Mouse (Mus musculus) liver, postnatal 0 days (tissue): ENCODE measurements around the gene Dnajc7. TPM values are rescaled to one million over a fixed set of nuclear protein-coding genes. Genes with fewer than 3 reads are reported as not detected.

Source experiments
- ATAC-seq: fragments of 200-750 bp; cut with Nextera tagmentation; 2 replicates; pipeline ENCODE4 v1.8.0; 2017; ENCODE audit warnings: mild to moderate bottlenecking, moderate library complexity
- DNase-seq: peaks from one replicate; pipeline ENCODE4 v3.0.0-alpha.2; 2016
- H3K27ac ChIP-seq: fragments of 300-500 bp; sonication (generic); 2 replicates; pipeline ENCODE4 v1.5.1; 2014; ENCODE audit warnings: antibody characterized with exemption, moderate library complexity, mild to moderate bottlenecking, low read depth
- H3K27me3 ChIP-seq: fragments of 300-500 bp; sonication (generic); 2 replicates; pipeline ENCODE4 v1.6.1; 2014; ENCODE audit warnings: low read length, control low read depth, mixed read lengths; ENCODE audit not compliant: insufficient read depth
- H3K36me3 ChIP-seq: fragments of 300-500 bp; sonication (generic); replicated peaks from 2 replicates; pipeline ENCODE4 v1.6.1; 2014; ENCODE audit warnings: mild to moderate bottlenecking, control low read depth, low read length, moderate library complexity, mixed read lengths; ENCODE audit not compliant: insufficient read depth
- H3K4me1 ChIP-seq: fragments of 300-500 bp; sonication (generic); 2 replicates; pipeline ENCODE4 v1.6.1; 2014; ENCODE audit warnings: antibody characterized with exemption, mild to moderate bottlenecking, control low read depth; ENCODE audit not compliant: insufficient read depth
- H3K4me2 ChIP-seq: fragments of 300-500 bp; sonication (generic); 2 replicates; pipeline ENCODE4 v1.6.1; 2014; ENCODE audit warnings: low read depth, mild to moderate bottlenecking, low read length, moderate library complexity, mixed read lengths
- H3K4me3 ChIP-seq: fragments of 300-500 bp; sonication (generic); 2 replicates; pipeline ENCODE4 v1.5.1; 2014; ENCODE audit warnings: low read depth, low read length
- H3K9ac ChIP-seq: fragments of 300-500 bp; sonication (generic); replicated peaks from 2 replicates; pipeline ENCODE4 v1.6.1; 2014; ENCODE audit warnings: mild to moderate bottlenecking, moderate library complexity
- H3K9me3 ChIP-seq: fragments of 300-500 bp; sonication (generic); 2 replicates; pipeline ENCODE4 v1.6.1; 2016; ENCODE audit warnings: mild to moderate bottlenecking, control low read depth, low read length, mixed read lengths
- CTCF ChIP-seq: sonication (generic); IDR thresholded peaks from 2 replicates; pipeline ENCODE4 v1.5.1; 2016; ENCODE audit warnings: antibody characterized with exemption, low read depth
- EP300 ChIP-seq: IDR thresholded peaks from 2 replicates; pipeline ENCODE4 v1.6.1; 2016; ENCODE audit warnings: antibody characterized with exemption, low read depth, mild to moderate bottlenecking
- WGBS: fragments of 180-500 bp; shearing (Covaris S2); extraction: QIAGEN DNeasy Blood & Tissue Kit; methylation state at CpG from one replicate; pipeline ENCODE4 v1.1.7; 2014; ENCODE audit not compliant: insufficient replicate concordance; 5-methylcytosine and 5-hydroxymethylcytosine counted together
- polyA plus RNA-seq: library from polyadenylated mRNA; unstranded; fragments of >200 nt; fragmentation: Nextera tagmentation; extraction: Ambion mirVana; gene quantifications from 2 replicates; pipeline ENCODE4 v1.2.1, GENCODE M21; 2015

Dnajc7 gene
- polyA plus RNA-seq, 1 experiment from 2014 or later: 49.1 TPM

DNA sequence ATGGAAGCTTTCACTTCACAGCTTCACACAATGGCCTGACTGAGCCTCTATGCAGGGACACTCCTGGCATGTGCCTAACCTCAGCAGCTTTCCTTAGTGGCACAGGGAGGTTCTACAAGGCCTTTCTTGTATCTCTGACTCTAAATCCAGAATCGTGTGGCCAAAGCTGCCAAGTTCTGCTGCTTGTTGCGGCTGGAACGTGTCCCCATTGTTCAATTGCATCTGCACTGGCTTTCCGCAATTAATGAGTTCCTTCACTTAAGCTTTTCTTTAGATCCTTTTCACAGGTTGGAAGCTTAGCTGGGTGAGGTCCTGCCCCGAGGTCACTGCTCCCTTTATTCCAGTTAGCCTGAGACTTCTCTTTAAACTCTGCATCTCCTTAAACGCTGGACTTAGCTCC is 86.1 kb downstream of the Dnajc7 start:
- no peak overlapping the region for H3K4me3 ChIP-seq
- H3K4me2 ChIP-seq: no peak overlapping the region
- DNase-seq: no peak
- H3K27ac ChIP-seq: no peak overlapping the region
- TF ChIP-seq EP300: no peak
- no peak for TF ChIP-seq CTCF
- no peaks in the 10 kb centered on the region; the same call in 1 of the 2 replicates for H3K9me3 ChIP-seq
- ATAC-seq: no peak
- H3K9ac ChIP-seq: no peak overlapping the region
- WGBS: 80% methylated on average over 6 of the region's 6 CpGs
- no peaks in the 10 kb centered on the region for H3K4me1 ChIP-seq
- H3K27me3 ChIP-seq: no peaks in the 10 kb centered on the region
- H3K36me3 ChIP-seq: no peaks in the 10 kb centered on the region

Other genes with a start within 250 kb of the Dnajc7 start
- gene Jup, start 222.4 kb downstream of the Dnajc7 start, polyA plus RNA-seq: 17.5 and 18.9 TPM in 2 replicates
- gene P3h4, start 205.3 kb downstream of the Dnajc7 start, polyA plus RNA-seq: 3.4 and 4.6 TPM in 2 replicates
- 7.4 and 9.0 TPM in 2 replicates for gene Fkbp10, start 204.5 kb downstream of the Dnajc7 start, polyA plus RNA-seq
- 11.1 and 11.9 TPM in 2 replicates for gene Nt5c3b, start 178.4 kb downstream of the Dnajc7 start, polyA plus RNA-seq
- 0.07 TPM in 2 replicates for gene Klhl10, start 178.3 kb downstream of the Dnajc7 start, polyA plus RNA-seq
- gene Klhl11, start 147.4 kb downstream of the Dnajc7 start, polyA plus RNA-seq: 0.88 and 1.3 TPM in 2 replicates
- 24.4 and 29.8 TPM in 2 replicates for gene Acly, start 92.2 kb downstream of the Dnajc7 start, polyA plus RNA-seq
- 0.11 and 0.22 TPM in 2 replicates for gene Ttc25, start 74.6 kb downstream of the Dnajc7 start, polyA plus RNA-seq
- 20.2 and 21.9 TPM in 2 replicates for gene Cnp, start 45.3 kb downstream of the Dnajc7 start, polyA plus RNA-seq
- 18.3 and 19.2 TPM in 2 replicates for gene Nkiras2, start 924 bp downstream of the Dnajc7 start, polyA plus RNA-seq
- gene Zfp385c, start 72.3 kb upstream of the Dnajc7 start, polyA plus RNA-seq: not detected in 2 replicates
- 3.9 and 4.5 TPM in 2 replicates for gene Dhx58, start 84.1 kb upstream of the Dnajc7 start, polyA plus RNA-seq
- 8.5 and 9.2 TPM in 2 replicates for gene Kat2a, start 92.3 kb upstream of the Dnajc7 start, polyA plus RNA-seq
- 0.35 and 0.40 TPM in 2 replicates for gene Hspb9, start 93.7 kb upstream of the Dnajc7 start, polyA plus RNA-seq
- gene Rab5c, start 118.0 kb upstream of the Dnajc7 start, polyA plus RNA-seq: 16.6 and 17.0 TPM in 2 replicates
- not detected in 2 replicates for gene Kcnh4, start 139.8 kb upstream of the Dnajc7 start, polyA plus RNA-seq
- not detected in 2 replicates for gene Hcrt, start 142.8 kb upstream of the Dnajc7 start, polyA plus RNA-seq
- 1.6 and 1.9 TPM in 2 replicates for gene Ghdc, start 150.8 kb upstream of the Dnajc7 start, polyA plus RNA-seq
- gene Stat5b, start 230.6 kb upstream of the Dnajc7 start, polyA plus RNA-seq: 15.4 and 16.4 TPM in 2 replicates
- 4.7 and 6.0 TPM in 2 replicates for gene Stat5a, start 239.2 kb upstream of the Dnajc7 start, polyA plus RNA-seq